Mouse (Mus musculus) CH12.LX (cell line): ENCODE data around the gene Ints5. TPM values are rescaled to one million over a fixed set of nuclear protein-coding genes. Genes with fewer than 3 reads are reported as not detected.

Source experiments
- DNase-seq: peaks from one replicate; pipeline ENCODE4 v3.0.0-alpha.2; 2013; ENCODE audit errors: extremely low read depth
- H3K27ac ChIP-seq: 2 replicates; pipeline ENCODE4 v1.5.1; 2012; ENCODE audit warnings: low read depth, mild to moderate bottlenecking, control low read depth, moderate library complexity; ENCODE audit not compliant: insufficient read depth
- H3K27me3 ChIP-seq: replicated peaks from 2 replicates; pipeline ENCODE3; 2012; ENCODE audit warnings: inconsistent platforms
- H3K36me3 ChIP-seq, 2 experiments: replicated peaks in 1 of 2; 2 replicates each; pipeline versions ENCODE3 to v1.6.1; 2012; ENCODE audit warnings: inconsistent platforms in 1 of 2, low read length in 1 of 2, mild to moderate bottlenecking in 1 of 2, mixed read lengths in 1 of 2, moderate library complexity in 1 of 2; ENCODE audit not compliant: control insufficient read depth in 1 of 2, insufficient read depth in 1 of 2
- H3K4me1 ChIP-seq, 2 experiments: 2 replicates each; pipeline ENCODE4 v1.6.1; 2012; ENCODE audit warnings: inconsistent platforms in 1 of 2, moderate library complexity in 1 of 2; ENCODE audit not compliant: insufficient read depth in 2 of 2, control insufficient read depth in 1 of 2
- H3K4me2 ChIP-seq: 2 replicates; pipeline ENCODE4 v1.6.1; 2012; ENCODE audit warnings: low read depth, mild to moderate bottlenecking, control low read depth; ENCODE audit not compliant: poor library complexity, insufficient read depth, severe bottlenecking
- H3K4me3 ChIP-seq, 3 experiments: fragments of 150-350 bp in 1 of 3; sonication (generic) in 1 of 3; replicated peaks in 1 of 3; 2 replicates each; pipeline versions ENCODE3 to v1.5.1; 2011 to 2012; ENCODE audit warnings: low read depth in 2 of 3, low read length in 2 of 3, mild to moderate bottlenecking in 2 of 3, moderate library complexity in 2 of 3, control low read depth in 1 of 3, improper control_type of control experiment in 1 of 3, inconsistent platforms in 1 of 3, mixed read lengths in 1 of 3; ENCODE audit not compliant: poor library complexity in 1 of 3
- H3K79me2 ChIP-seq: replicated peaks from 2 replicates; pipeline ENCODE4 v1.6.1; 2012; ENCODE audit warnings: mild to moderate bottlenecking, moderate library complexity; ENCODE audit not compliant: control insufficient read depth, poor library complexity, insufficient read depth, severe bottlenecking; ENCODE audit errors: extremely low read depth
- H3K9ac ChIP-seq: 2 replicates; pipeline ENCODE4 v1.6.1; 2012; ENCODE audit warnings: low read depth, mild to moderate bottlenecking, control low read depth, moderate library complexity; ENCODE audit not compliant: insufficient read depth
- H3K9me3 ChIP-seq: replicated peaks from 2 replicates; pipeline ENCODE3; 2012; ENCODE audit warnings: low read length, inconsistent platforms, mixed read lengths
- E2F4 ChIP-seq: IDR thresholded peaks from 2 replicates; pipeline ENCODE4 v1.6.1; 2011; ENCODE audit warnings: low read depth, low read length, improper control_type of control experiment; ENCODE audit not compliant: insufficient replicate concordance
- ETS1 ChIP-seq: conservative IDR thresholded peaks from 2 replicates; pipeline ENCODE4 v1.6.1; 2012; ENCODE audit warnings: low read depth, mild to moderate bottlenecking, inconsistent platforms, low read length, improper control_type of control experiment, moderate library complexity
- HCFC1 ChIP-seq: IDR thresholded peaks from 2 replicates; pipeline ENCODE4 v1.6.1; 2012; ENCODE audit warnings: low read depth, mild to moderate bottlenecking, inconsistent platforms, low read length, improper control_type of control experiment
- IRF4 ChIP-seq: IDR thresholded peaks from 2 replicates; pipeline ENCODE4 v1.6.1; 2014; ENCODE audit warnings: low read depth, mild to moderate bottlenecking, inconsistent platforms, low read length, improper control_type of control experiment
- MAFK ChIP-seq: IDR thresholded peaks from 2 replicates; pipeline ENCODE4 v1.6.1; 2011; ENCODE audit warnings: low read length, improper control_type of control experiment; ENCODE audit not compliant: insufficient replicate concordance
- MAX ChIP-seq: IDR thresholded peaks from 2 replicates; pipeline ENCODE4 v1.6.1; 2011; ENCODE audit warnings: low read length, improper control_type of control experiment
- NELFE ChIP-seq: IDR thresholded peaks from 2 replicates; pipeline ENCODE4 v1.6.1; 2011; ENCODE audit warnings: low read depth, low read length, improper control_type of control experiment
- NRF1 ChIP-seq: IDR thresholded peaks from 2 replicates; pipeline ENCODE4 v1.6.1; 2014; ENCODE audit warnings: low read depth, mild to moderate bottlenecking, inconsistent platforms, low read length, improper control_type of control experiment, moderate library complexity
- RAD21 ChIP-seq: IDR thresholded peaks from 2 replicates; pipeline ENCODE4 v1.6.1; 2011; ENCODE audit warnings: low read depth, mild to moderate bottlenecking, low read length, improper control_type of control experiment, moderate library complexity
- SIN3A ChIP-seq: IDR thresholded peaks from 2 replicates; pipeline ENCODE4 v1.6.1; 2012; ENCODE audit warnings: low read length, improper control_type of control experiment, inconsistent platforms
- TBP ChIP-seq: conservative IDR thresholded peaks from 2 replicates; pipeline ENCODE4 v1.6.1; 2011; ENCODE audit warnings: low read depth, low read length, improper control_type of control experiment
- TCF12 ChIP-seq: IDR thresholded peaks from 2 replicates; pipeline ENCODE4 v1.6.1; 2014; ENCODE audit warnings: low read depth, mild to moderate bottlenecking, inconsistent platforms, low read length, improper control_type of control experiment
- UBTF ChIP-seq: IDR thresholded peaks from 2 replicates; pipeline ENCODE4 v1.6.1; 2012; ENCODE audit warnings: low read depth, mild to moderate bottlenecking, inconsistent platforms, low read length, improper control_type of control experiment, moderate library complexity
- USF1 ChIP-seq: IDR thresholded peaks from 2 replicates; pipeline ENCODE4 v1.6.1; 2014; ENCODE audit warnings: low read depth, mild to moderate bottlenecking, inconsistent platforms, low read length, improper control_type of control experiment
- USF2 ChIP-seq: conservative IDR thresholded peaks from 2 replicates; pipeline ENCODE4 v1.6.1; 2011; ENCODE audit warnings: low read depth, low read length, improper control_type of control experiment
- ZC3H11A ChIP-seq: IDR thresholded peaks from 2 replicates; pipeline ENCODE4 v1.6.1; 2012; ENCODE audit warnings: low read depth, mild to moderate bottlenecking, inconsistent platforms, low read length, improper control_type of control experiment
- dilution Hi-C: fragments of 300-500 bp; cut with MboI; formaldehyde crosslinking; loops from 2 replicates; pipeline ENCODE4 v1.14.3; 2020; ENCODE audit warnings: low sequenced_read_pairs; ENCODE audit not compliant: extremely low pct_unique_long_range_greater_than_20kb, extremely low pct_ligation_motif_present
- in situ Hi-C: fragments of 300-500 bp; cut with MboI; formaldehyde crosslinking; loops from 3 replicates; pipeline ENCODE4 v1.14.3; 2019; ENCODE audit warnings: low sequenced_read_pairs, low pct_ligation_motif_present, low pct_unique_long_range_greater_than_20kb, mixed read lengths
- polyA plus RNA-seq: library from polyadenylated mRNA; unstranded; fragments of >175 nt; gene quantifications from 2 replicates; pipeline ENCODE4 v1.2.1, GENCODE M21; 2012; ENCODE audit warnings: low read depth; ENCODE audit not compliant: insufficient read length
- total RNA-seq, 2 experiments: library from RNA; depleted of rRNA; stranded (reverse); fragments of 300-350 nt in 1 of 2; fragments of >200 nt in 1 of 2; gene quantifications; 2 replicates each; pipeline ENCODE4 v1.2.3; 2012 to 2014

Gene Ints5
- total and polyA plus RNA-seq, 3 experiments, result 17.2 to 38.9 (median 38.0) TPM

DNA sequence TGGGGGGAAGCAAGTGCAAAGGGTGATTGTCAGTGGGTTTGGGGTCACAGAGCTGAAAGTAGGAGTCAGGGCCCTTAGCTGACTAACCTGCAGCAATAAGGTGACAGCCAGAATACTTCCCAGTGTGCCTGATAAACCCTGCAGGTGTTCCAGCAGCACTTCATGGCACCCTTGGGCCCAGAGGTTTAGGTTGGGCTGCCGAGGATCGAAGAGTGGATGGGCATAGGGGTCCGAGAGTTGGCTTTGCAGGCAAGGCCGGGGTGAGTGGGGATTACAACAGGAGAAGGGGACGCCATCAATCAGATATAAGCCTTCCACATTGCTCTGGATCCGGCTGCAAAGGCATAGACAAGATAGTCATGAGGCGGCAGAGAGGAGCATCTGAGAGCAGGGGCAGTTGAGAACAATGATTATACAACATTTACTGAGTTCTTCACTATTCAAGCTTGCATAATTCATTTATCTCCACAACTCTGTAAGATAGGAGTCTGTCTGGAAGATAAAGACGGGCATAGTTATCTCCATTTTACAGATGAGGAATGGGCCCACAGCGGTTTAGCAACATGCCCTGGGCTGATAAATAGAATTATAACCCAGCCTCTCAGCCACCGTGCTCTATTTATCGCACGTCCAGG lies 35.2 kb downstream of the Ints5 start:
- Histone ChIP-seq H3K27ac (no peak overlapping the region; the same call in 1 of the 2 replicates), H3K9me3 (no peaks in the 10 kb centered on the region), H3K4me2 (no peak overlapping the region), H3K4me3 (no peak overlapping the region), H3K4me1 (peaks cover 12 to 32% of the 10 kb centered on the region in 2 experiments; a peak in 3 of 4 replicates), H3K79me2 (peaks cover 6% of the 10 kb centered on the region), H3K27me3 (no peaks in the 10 kb centered on the region), H3K36me3 (peaks cover 30 to 68% of the 10 kb centered on the region in 2 experiments), H3K9ac (no peak overlapping the region)
- dilution Hi-C loops, result no loop called here
- in situ Hi-C loops, result no loop called here
- TF ChIP-seq MAX (no peak), SIN3A (no peak), ETS1 (no peak), HCFC1 (no peak), MAFK (no peak), IRF4 (no peak), TBP (no peak), E2F4 (no peak), ZC3H11A (no peak), RAD21 (no peak), UBTF (no peak)
- no peak for DNase-seq

- H3K79me2 ChIP-seq, result peaks cover 6% of the 10 kb centered on the region
- peak overlapping the region; percentile 18 for H3K4me2 ChIP-seq
- H3K9me3 ChIP-seq, result no peaks in the 10 kb centered on the region
- in situ Hi-C loops (no loop called here), dilution Hi-C loops (no loop called here)
- peaks cover 37 to 69% of the 10 kb centered on the region in 2 experiments for H3K36me3 ChIP-seq
- peaks cover 12 to 31% of the 10 kb centered on the region in 2 experiments; a peak in 3 of 4 replicates for H3K4me1 ChIP-seq
- DNase-seq, result no peak
- peak overlapping the region; percentile 48 for H3K27ac ChIP-seq
- no peaks in the 10 kb centered on the region for H3K27me3 ChIP-seq
- no peak for TF ChIP-seq USF1
- no peak for TF ChIP-seq TCF12
- TF ChIP-seq NRF1, result no peak
- no peak for TF ChIP-seq E2F4
- TF ChIP-seq USF2, result no peak
- TF ChIP-seq NELFE, result no peak
- H3K4me3 ChIP-seq, result peak overlapping the region; percentile 80 to 93 (median 89)
- 0 out of 2 replicates have a peak overlapping the region, but pooled peaks have one; percentile 83 for H3K9ac ChIP-seq
Observed at GRCm38 (mm10) chr19:8928689-8929223, 36.0 kb downstream of the Ints5 start.
